Mouse (Mus musculus): ENCODE data around the gene Papss1.

The Papss1 gene

GRCm38 (mm10) chr3:131612847-131613246, 48.3 kb downstream of the Papss1 start:
- Histone ChIP-seq H3K9me3 (ENCODE audit: low read length) (no peaks in the 10 kb centered on the region), H3K4me3 (replicated peaks; ENCODE audit: low read length) (no peak overlapping the region), H3K27me3 (ENCODE audit: insufficient read depth, low read length) (no peaks in the 10 kb centered on the region), H3K36me3 (ENCODE audit: insufficient read depth, low read length) (no peaks in the 10 kb centered on the region), H3K4me1 (replicated peaks; ENCODE audit: low read depth, low read length) (no peaks in the 10 kb centered on the region)
- no peak for TF ChIP-seq POU5F1 (IDR thresholded peaks at IDR 0.05; ENCODE audit: borderline replicate concordance, low read length)
- TF ChIP-seq CTCF (conservative IDR thresholded peaks at IDR 0.05; ENCODE audit: low read length): no peak
- no peak for TF ChIP-seq NANOG (IDR thresholded peaks at IDR 0.05; ENCODE audit: borderline replicate concordance, low read length)

GRCm38 (mm10) chr3:131614056-131614455, 49.5 kb downstream of the Papss1 start:
- Histone ChIP-seq H3K4me1 (replicated peaks; ENCODE audit: low read depth, low read length) (no peaks in the 10 kb centered on the region), H3K9me3 (ENCODE audit: low read length) (no peaks in the 10 kb centered on the region), H3K36me3 (ENCODE audit: insufficient read depth, low read length) (no peaks in the 10 kb centered on the region)

GRCm38 (mm10) chr3:131618580-131619338, 54.2 kb downstream of the Papss1 start:
- Histone ChIP-seq H3K36me3 (ENCODE audit: insufficient read depth, low read length) (no peaks in the 10 kb centered on the region), H3K4me1 (replicated peaks; ENCODE audit: low read depth, low read length) (no peaks in the 10 kb centered on the region), H3K4me3 (replicated peaks; ENCODE audit: low read length) (no peak overlapping the region), H3K9me3 (ENCODE audit: low read length) (no peaks in the 10 kb centered on the region), H3K27me3 (ENCODE audit: insufficient read depth, low read length) (no peaks in the 10 kb centered on the region)
- TF ChIP-seq NANOG (IDR thresholded peaks at IDR 0.05; ENCODE audit: borderline replicate concordance, low read length) (no peak), CTCF (conservative IDR thresholded peaks at IDR 0.05; ENCODE audit: low read length) (no peak)

More at GRCm38 (mm10) chr3:131614056-131614455, 49.5 kb downstream of the Papss1 start:
- TF ChIP-seq NANOG (IDR thresholded peaks at IDR 0.05; ENCODE audit: borderline replicate concordance, low read length) (no peak), POU5F1 (IDR thresholded peaks at IDR 0.05; ENCODE audit: borderline replicate concordance, low read length) (no peak), CTCF (conservative IDR thresholded peaks at IDR 0.05; ENCODE audit: low read length) (no peak)
- H3K27me3 ChIP-seq (ENCODE audit: insufficient read depth, low read length): no peaks in the 10 kb centered on the region
- H3K4me3 ChIP-seq (replicated peaks; ENCODE audit: low read length): no peak overlapping the region

- H3K4me3 ChIP-seq (replicated peaks; ENCODE audit: low read length): no peak overlapping the region
- H3K27me3 ChIP-seq (ENCODE audit: insufficient read depth, low read length): no peaks in the 10 kb centered on the region
- no peaks in the 10 kb centered on the region for H3K9me3 ChIP-seq (ENCODE audit: low read length)
- H3K4me1 ChIP-seq (replicated peaks; ENCODE audit: low read depth, low read length): peaks cover 16% of the 10 kb centered on the region
- H3K36me3 ChIP-seq (ENCODE audit: insufficient read depth, low read length): no peaks in the 10 kb centered on the region
- TF ChIP-seq CTCF (conservative IDR thresholded peaks at IDR 0.05; ENCODE audit: low read length): no peak
- TF ChIP-seq POU5F1 (IDR thresholded peaks at IDR 0.05; ENCODE audit: borderline replicate concordance, low read length): no peak
- TF ChIP-seq NANOG (IDR thresholded peaks at IDR 0.05; ENCODE audit: borderline replicate concordance, low read length): no peak
Measured at GRCm38 (mm10) chr3:131623208-131623607, 58.6 kb downstream of the Papss1 start.

GRCm38 (mm10) chr3:131624063-131624462, 59.5 kb downstream of the Papss1 start:
- TF ChIP-seq CTCF (conservative IDR thresholded peaks at IDR 0.05; ENCODE audit: low read length): no peak
- no peak for TF ChIP-seq NANOG (IDR thresholded peaks at IDR 0.05; ENCODE audit: borderline replicate concordance, low read length)
- TF ChIP-seq POU5F1 (IDR thresholded peaks at IDR 0.05; ENCODE audit: borderline replicate concordance, low read length): no peak
- no peaks in the 10 kb centered on the region for H3K36me3 ChIP-seq (ENCODE audit: insufficient read depth, low read length)
- no peaks in the 10 kb centered on the region for H3K27me3 ChIP-seq (ENCODE audit: insufficient read depth, low read length)
- H3K4me3 ChIP-seq (replicated peaks; ENCODE audit: low read length): no peak overlapping the region
- no peaks in the 10 kb centered on the region for H3K9me3 ChIP-seq (ENCODE audit: low read length)
- H3K4me1 ChIP-seq (replicated peaks; ENCODE audit: low read depth, low read length): peaks cover 18% of the 10 kb centered on the region

GRCm38 (mm10) chr3:131627476-131627875, 62.9 kb downstream of the Papss1 start:
- Histone ChIP-seq H3K36me3 (ENCODE audit: insufficient read depth, low read length) (no peaks in the 10 kb centered on the region), H3K9me3 (ENCODE audit: low read length) (no peaks in the 10 kb centered on the region), H3K27me3 (ENCODE audit: insufficient read depth, low read length) (no peaks in the 10 kb centered on the region), H3K4me1 (replicated peaks; ENCODE audit: low read depth, low read length) (peaks cover 18% of the 10 kb centered on the region), H3K4me3 (replicated peaks; ENCODE audit: low read length) (no peak overlapping the region)
- TF ChIP-seq POU5F1 (IDR thresholded peaks at IDR 0.05; ENCODE audit: borderline replicate concordance, low read length) (peak; percentile 78; the same call in 1 of the 2 replicates), CTCF (conservative IDR thresholded peaks at IDR 0.05; ENCODE audit: low read length) (no peak), NANOG (IDR thresholded peaks at IDR 0.05; ENCODE audit: borderline replicate concordance, low read length) (0 out of 2 replicates have a peak, but pooled peaks have one; percentile 39)

GRCm38 (mm10) chr3:131628265-131628664, 63.7 kb downstream of the Papss1 start:
- Histone ChIP-seq H3K4me1 (replicated peaks; ENCODE audit: low read depth, low read length) (peaks cover 18% of the 10 kb centered on the region), H3K9me3 (ENCODE audit: low read length) (no peaks in the 10 kb centered on the region), H3K36me3 (ENCODE audit: insufficient read depth, low read length) (no peaks in the 10 kb centered on the region), H3K4me3 (replicated peaks; ENCODE audit: low read length) (no peak overlapping the region), H3K27me3 (ENCODE audit: insufficient read depth, low read length) (no peaks in the 10 kb centered on the region)
- TF ChIP-seq POU5F1 (IDR thresholded peaks at IDR 0.05; ENCODE audit: borderline replicate concordance, low read length) (no peak), NANOG (IDR thresholded peaks at IDR 0.05; ENCODE audit: borderline replicate concordance, low read length) (no peak), CTCF (conservative IDR thresholded peaks at IDR 0.05; ENCODE audit: low read length) (no peak)

GRCm38 (mm10) chr3:131628931-131629330, 64.4 kb downstream of the Papss1 start:
- Histone ChIP-seq H3K9me3 (ENCODE audit: low read length) (no peaks in the 10 kb centered on the region), H3K4me3 (replicated peaks; ENCODE audit: low read length) (no peak overlapping the region), H3K36me3 (ENCODE audit: insufficient read depth, low read length) (no peaks in the 10 kb centered on the region), H3K27me3 (ENCODE audit: insufficient read depth, low read length) (no peaks in the 10 kb centered on the region), H3K4me1 (replicated peaks; ENCODE audit: low read depth, low read length) (peaks cover 18% of the 10 kb centered on the region)
- TF ChIP-seq POU5F1 (IDR thresholded peaks at IDR 0.05; ENCODE audit: borderline replicate concordance, low read length): no peak
- TF ChIP-seq CTCF (conservative IDR thresholded peaks at IDR 0.05; ENCODE audit: low read length): no peak
- no peak for TF ChIP-seq NANOG (IDR thresholded peaks at IDR 0.05; ENCODE audit: borderline replicate concordance, low read length)
